Mouse (Mus musculus) liver, embryonic 15.5 days (tissue): ENCODE data around the gene A030003K21Rik. TPM values are rescaled to one million over a fixed set of nuclear protein-coding genes. Genes with fewer than 3 reads are reported as not detected.

Experiments
- ATAC-seq: fragments of 200-750 bp; cut with Nextera tagmentation; 2 replicates; pipeline ENCODE4 v1.8.0; 2017; ENCODE audit warnings: moderate number of reproducible peaks, mild to moderate bottlenecking, moderate library complexity; ENCODE audit not compliant: insufficient read depth
- H3K27ac ChIP-seq: fragments of 300-500 bp; sonication (generic); replicated peaks from 2 replicates; pipeline ENCODE4 v1.5.1; 2015; ENCODE audit warnings: mild to moderate bottlenecking, inconsistent platforms
- H3K27me3 ChIP-seq: fragments of 300-500 bp; sonication (generic); 2 replicates; pipeline ENCODE4 v1.6.1; 2015; ENCODE audit warnings: mild to moderate bottlenecking, inconsistent platforms
- H3K36me3 ChIP-seq: fragments of 300-500 bp; sonication (generic); replicated peaks from 2 replicates; pipeline ENCODE4 v1.6.1; 2015; ENCODE audit warnings: moderate library complexity, mild to moderate bottlenecking, inconsistent platforms
- H3K4me1 ChIP-seq: fragments of 300-500 bp; sonication (generic); replicated peaks from 2 replicates; pipeline ENCODE4 v1.6.1; 2015; ENCODE audit warnings: inconsistent platforms
- H3K4me2 ChIP-seq: fragments of 300-500 bp; sonication (generic); 2 replicates; pipeline ENCODE4 v1.6.1; 2015; ENCODE audit warnings: moderate library complexity, mild to moderate bottlenecking, inconsistent platforms
- H3K4me3 ChIP-seq: fragments of 300-500 bp; sonication (generic); replicated peaks from 2 replicates; pipeline ENCODE4 v1.5.1; 2015; ENCODE audit warnings: mild to moderate bottlenecking, inconsistent platforms
- H3K9ac ChIP-seq: fragments of 300-500 bp; sonication (generic); 2 replicates; pipeline ENCODE4 v1.6.1; 2015; ENCODE audit warnings: moderate library complexity, mild to moderate bottlenecking, inconsistent platforms
- H3K9me3 ChIP-seq: fragments of 300-500 bp; sonication (generic); replicated peaks from 2 replicates; pipeline ENCODE4 v1.6.1; 2016; ENCODE audit warnings: inconsistent platforms
- WGBS: fragments of 180-500 bp; shearing (Covaris S2); methylation state at CpG from one replicate; pipeline ENCODE4 v1.1.7; 2015; ENCODE audit warnings: mixed read lengths; ENCODE audit not compliant: insufficient replicate concordance; 5-methylcytosine and 5-hydroxymethylcytosine counted together
- polyA plus RNA-seq: library from polyadenylated mRNA; unstranded; fragments of >200 nt; fragmentation: Nextera tagmentation; extraction: Ambion mirVana; gene quantifications from 2 replicates; pipeline ENCODE4 v1.2.1, GENCODE M21; 2015

The A030003K21Rik gene
- polyA plus RNA-seq, 1 experiment from 2014 or later = not detected

DNA sequence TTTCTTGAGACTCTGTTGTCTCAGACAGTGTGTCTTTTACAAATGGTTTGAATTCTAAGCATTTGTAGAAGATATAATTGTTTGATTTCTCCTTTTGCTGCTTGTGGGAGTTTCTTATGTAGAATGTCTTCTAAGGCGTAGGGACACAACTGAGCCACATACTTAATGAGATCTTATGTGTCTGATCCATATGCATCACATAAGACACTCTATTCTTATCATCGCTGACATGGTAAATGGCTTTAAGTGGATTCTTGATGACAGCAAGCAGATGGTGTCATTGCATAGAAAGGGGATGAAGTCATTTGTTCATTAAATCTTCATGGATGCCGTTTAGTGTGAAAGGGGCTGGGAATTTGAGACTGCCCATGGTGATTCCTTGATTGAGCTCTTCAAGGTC, 37.3 kb downstream of the A030003K21Rik start:
- Histone ChIP-seq H3K9ac (no peak overlapping the region), H3K4me1 (no peaks in the 10 kb centered on the region), H3K4me2 (no peak overlapping the region), H3K36me3 (peaks cover 46% of the 10 kb centered on the region), H3K27me3 (no peaks in the 10 kb centered on the region), H3K27ac (no peak overlapping the region), H3K4me3 (no peak overlapping the region), H3K9me3 (no peaks in the 10 kb centered on the region)
- WGBS = 92% methylated on average over 3 of the region's 3 CpGs
- ATAC-seq = no peak

DNA sequence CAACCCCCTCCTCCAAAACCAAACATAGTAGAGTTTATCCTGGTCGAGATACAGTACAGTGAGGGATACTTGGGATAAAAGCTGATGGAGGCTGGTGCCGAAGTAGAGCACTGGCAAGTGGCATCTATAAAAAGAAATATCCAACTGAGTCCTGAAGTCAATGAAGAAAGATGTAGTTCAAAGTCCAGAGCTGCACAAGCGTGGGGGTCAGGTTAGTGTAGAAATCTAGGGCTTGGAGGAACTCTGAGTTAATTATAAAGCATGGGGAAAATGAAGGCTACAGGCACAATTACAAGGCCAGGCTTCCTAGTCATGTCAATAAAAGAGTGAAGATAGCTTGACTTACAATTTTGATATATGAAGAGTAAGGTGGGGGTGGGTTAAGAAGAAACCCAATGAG, 42.0 kb downstream of the A030003K21Rik start:
- Histone ChIP-seq H3K9ac (no peak overlapping the region), H3K4me3 (no peak overlapping the region), H3K27me3 (no peaks in the 10 kb centered on the region), H3K4me1 (no peaks in the 10 kb centered on the region), H3K27ac (no peak overlapping the region), H3K4me2 (no peak overlapping the region), H3K9me3 (no peaks in the 10 kb centered on the region), H3K36me3 (peaks cover 75% of the 10 kb centered on the region)
- ATAC-seq = no peak
- 86% methylated on average over 3 of the region's 3 CpGs for whole genome bisulfite sequencing

DNA sequence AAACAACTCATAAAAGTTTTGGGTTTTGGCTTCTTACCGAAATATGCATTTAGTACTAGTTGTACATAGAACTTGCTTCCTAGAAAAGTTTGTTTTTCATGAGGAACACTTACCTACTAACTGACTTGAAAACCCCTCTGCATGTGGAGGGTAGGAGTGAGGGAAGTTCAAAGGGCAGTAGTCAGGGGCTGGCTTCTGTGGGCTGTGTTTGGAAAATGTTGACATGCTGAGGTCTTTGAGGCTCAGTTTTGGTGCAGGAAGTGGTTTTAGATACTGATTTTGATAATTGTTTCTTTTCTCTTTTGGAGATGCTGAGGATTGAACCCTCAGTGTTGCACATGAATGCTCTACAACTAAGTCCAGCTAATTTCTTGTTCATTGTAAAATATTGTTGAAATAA, 42.6 kb downstream of the A030003K21Rik start:
- 91% methylated on average over 1 of the region's 1 CpGs for WGBS
- no peak overlapping the region for H3K4me2 ChIP-seq
- no peaks in the 10 kb centered on the region for H3K9me3 ChIP-seq
- H3K27me3 ChIP-seq = no peaks in the 10 kb centered on the region
- H3K36me3 ChIP-seq = peaks cover 76% of the 10 kb centered on the region
- no peak overlapping the region for H3K4me3 ChIP-seq
- no peak for ATAC-seq
- no peak overlapping the region for H3K9ac ChIP-seq
- H3K4me1 ChIP-seq = no peaks in the 10 kb centered on the region
- H3K27ac ChIP-seq = no peak overlapping the region

DNA sequence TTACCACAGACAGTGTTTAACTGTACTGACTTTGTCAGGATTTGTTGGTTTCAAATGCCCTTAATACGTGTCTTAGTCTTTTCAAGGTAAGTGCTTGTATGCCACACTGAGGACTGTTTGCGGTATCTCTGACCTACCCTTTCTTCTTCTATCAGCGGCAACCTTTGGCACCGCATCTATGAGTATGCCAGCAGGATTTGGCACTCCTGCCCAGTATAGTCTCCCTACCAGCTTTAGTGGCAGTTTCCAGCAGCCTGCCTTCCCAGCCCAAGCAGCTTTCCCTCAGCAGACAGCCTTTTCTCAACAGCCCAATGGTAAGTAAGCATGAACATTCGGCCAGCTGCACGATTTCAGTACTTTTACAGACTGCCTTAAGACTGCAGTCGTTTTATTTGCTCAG, 49.9 kb downstream of the A030003K21Rik start:
- Histone ChIP-seq H3K9me3 (no peaks in the 10 kb centered on the region), H3K4me2 (no peak overlapping the region), H3K9ac (no peak overlapping the region), H3K4me1 (no peaks in the 10 kb centered on the region), H3K36me3 (peaks cover 88% of the 10 kb centered on the region), H3K27ac (no peak overlapping the region), H3K4me3 (no peak overlapping the region), H3K27me3 (no peaks in the 10 kb centered on the region)
- ATAC-seq = no peak
- WGBS = 94% methylated on average over 7 of the region's 7 CpGs

Other genes with a start within 250 kb of the A030003K21Rik start
- gene Mff, start 218.5 kb downstream of the A030003K21Rik start, polyA plus RNA-seq = 153 and 171 TPM in 2 replicates
- gene Tm4sf20, start 174.9 kb downstream of the A030003K21Rik start, polyA plus RNA-seq = 0.07 and 0.10 TPM in 2 replicates
- gene Gm47791, start 172.1 kb downstream of the A030003K21Rik start, polyA plus RNA-seq = not detected in 2 replicates
- gene Agfg1, start 103.9 kb downstream of the A030003K21Rik start, polyA plus RNA-seq = 46.3 and 46.5 TPM in 2 replicates
- gene A030005L19Rik, start 30.1 kb downstream of the A030003K21Rik start, polyA plus RNA-seq = 0.15 and 0.29 TPM in 2 replicates
- not detected in 2 replicates for gene A030014E15Rik, start 18.5 kb downstream of the A030003K21Rik start, polyA plus RNA-seq
- not detected in 2 replicates for gene Gm6217, start 12.0 kb downstream of the A030003K21Rik start, polyA plus RNA-seq
- not detected in 2 replicates for gene Gm7544, start 12.6 kb upstream of the A030003K21Rik start, polyA plus RNA-seq
- not detected in 2 replicates for gene Gm47955, start 16.9 kb upstream of the A030003K21Rik start, polyA plus RNA-seq
- not detected in 2 replicates for gene Gm47959, start 57.2 kb upstream of the A030003K21Rik start, polyA plus RNA-seq
- 0.05 TPM in 1 of 2 replicates, not detected in the other for gene Slc19a3, start 95.1 kb upstream of the A030003K21Rik start, polyA plus RNA-seq
- not detected in 2 replicates for gene Krtap28-10, start 99.1 kb upstream of the A030003K21Rik start, polyA plus RNA-seq
- gene Gm47969, start 101.5 kb upstream of the A030003K21Rik start, polyA plus RNA-seq = not detected in 2 replicates
- not detected in 2 replicates for gene A030005K14Rik, start 116.0 kb upstream of the A030003K21Rik start, polyA plus RNA-seq
- not detected in 2 replicates for gene Krtap28-13, start 117.5 kb upstream of the A030003K21Rik start, polyA plus RNA-seq
- gene Ccl20, start 173.4 kb upstream of the A030003K21Rik start, polyA plus RNA-seq = not detected in 2 replicates
- not detected in 2 replicates for gene Daw1, start 216.4 kb upstream of the A030003K21Rik start, polyA plus RNA-seq